Mouse (Mus musculus) neural tube, embryonic 11.5 days (tissue): ENCODE measurements around the gene Scgb1b2. TPM values are rescaled to one million over a fixed set of nuclear protein-coding genes. Genes with fewer than 3 reads are reported as not detected.

ENCODE experiments used
- ATAC-seq: fragments of 200-750 bp; cut with Nextera tagmentation; 2 replicates; pipeline ENCODE4 v1.8.0; 2017; ENCODE audit warnings: moderate number of reproducible peaks, mild to moderate bottlenecking, moderate TSS enrichment, moderate library complexity; ENCODE audit not compliant: insufficient read depth, low FRiP score, low TSS enrichment
- DNase-seq: peaks from one replicate; pipeline ENCODE4 v3.0.0-alpha.2; 2015; ENCODE audit warnings: low spot score
- H3K27ac ChIP-seq: fragments of 300-500 bp; sonication (generic); 2 replicates; pipeline ENCODE4 v1.5.1; 2014; ENCODE audit warnings: low read depth, mild to moderate bottlenecking, low read length
- H3K27me3 ChIP-seq: fragments of 300-500 bp; sonication (generic); 2 replicates; pipeline ENCODE4 v1.6.1; 2014; ENCODE audit warnings: mild to moderate bottlenecking, low read length, mixed read lengths; ENCODE audit not compliant: control insufficient read depth, insufficient read depth
- H3K36me3 ChIP-seq: fragments of 300-500 bp; sonication (generic); 2 replicates; pipeline ENCODE4 v1.6.1; 2014; ENCODE audit warnings: mild to moderate bottlenecking, low read length, moderate library complexity, mixed read lengths; ENCODE audit not compliant: control insufficient read depth, insufficient read depth
- H3K4me1 ChIP-seq: fragments of 300-500 bp; sonication (generic); 2 replicates; pipeline ENCODE4 v1.6.1; 2014; ENCODE audit warnings: low read length, mixed read lengths; ENCODE audit not compliant: control insufficient read depth, insufficient read depth
- H3K4me2 ChIP-seq: fragments of 300-500 bp; sonication (generic); 2 replicates; pipeline ENCODE4 v1.6.1; 2014; ENCODE audit warnings: low read depth, mild to moderate bottlenecking, moderate library complexity
- H3K4me3 ChIP-seq: fragments of 300-500 bp; sonication (generic); 2 replicates; pipeline ENCODE4 v1.5.1; 2014; ENCODE audit warnings: low read depth, low read length
- H3K9ac ChIP-seq: fragments of 300-500 bp; sonication (generic); 2 replicates; pipeline ENCODE4 v1.6.1; 2014; ENCODE audit warnings: mild to moderate bottlenecking, low read length
- H3K9me3 ChIP-seq: fragments of 300-500 bp; sonication (generic); 2 replicates; pipeline ENCODE4 v1.6.1; 2016; ENCODE audit warnings: low read length; ENCODE audit not compliant: control insufficient read depth
- WGBS: fragments of 180-500 bp; shearing (Covaris S2); extraction: QIAGEN DNeasy Blood & Tissue Kit; methylation state at CpG from one replicate; pipeline ENCODE4 v1.1.7; 2014; 5-methylcytosine and 5-hydroxymethylcytosine counted together
- polyA plus RNA-seq: library from polyadenylated mRNA; unstranded; fragments of >200 nt; fragmentation: Nextera tagmentation; extraction: Ambion mirVana; gene quantifications from 2 replicates; pipeline ENCODE4 v1.2.1, GENCODE M21; 2014

Scgb1b2 gene
- not detected in 2 replicates for polyA plus RNA-seq

GRCm38 (mm10) chr7:31291721-31292120 lies at the start of gene Scgb1b2:
Scgb1b2 (minus strand) TSS chr7:31291821.
- H3K36me3 ChIP-seq, result no peaks in the 10 kb centered on the region
- H3K4me1 ChIP-seq, result no peaks in the 10 kb centered on the region
- H3K4me3 ChIP-seq, result no peak within 1 kb of the TSS
- DNase-seq (no peak), ATAC-seq (no peak)
- H3K27me3 ChIP-seq, result no peaks in the 10 kb centered on the region
- WGBS, result 84% methylated on average over 3 of the region's 3 CpGs
- H3K4me2 ChIP-seq, result no peak within 1 kb of the TSS
- no peak within 1 kb of the TSS for H3K9ac ChIP-seq
- no peak within 1 kb of the TSS for H3K27ac ChIP-seq
- H3K9me3 ChIP-seq, result peaks cover 8% of the 10 kb centered on the region; the same call in 1 of the 2 replicates

GRCm38 (mm10) chr7:31290208-31290607 lies 1.4 kb downstream of the Scgb1b2 start, which contains the start of gene Scgb2b2:
Scgb2b2 (plus strand) TSS chr7:31290508.
- peaks cover 8% of the 10 kb centered on the region; the same call in 1 of the 2 replicates for H3K9me3 ChIP-seq
- no peaks in the 10 kb centered on the region for H3K27me3 ChIP-seq
- H3K36me3 ChIP-seq, result no peaks in the 10 kb centered on the region
- WGBS, result 88% methylated on average over 5 of the region's 5 CpGs
- ATAC-seq (no peak), DNase-seq (no peak)
- no peak within 1 kb of the TSS for H3K4me2 ChIP-seq
- no peak within 1 kb of the TSS for H3K27ac ChIP-seq
- no peaks in the 10 kb centered on the region for H3K4me1 ChIP-seq
- H3K9ac ChIP-seq, result no peak within 1 kb of the TSS
- no peak within 1 kb of the TSS for H3K4me3 ChIP-seq

Other genes starting within 250 kb of the Scgb1b2 start
- 16.2 and 17.3 TPM in 2 replicates for gene Fxyd5, start 249.3 kb downstream of the Scgb1b2 start, polyA plus RNA-seq
- 30.5 and 36.5 TPM in 2 replicates for gene Fxyd7, start 240.4 kb downstream of the Scgb1b2 start, polyA plus RNA-seq
- 17.0 and 21.8 TPM in 2 replicates for gene Fxyd1, start 234.6 kb downstream of the Scgb1b2 start, polyA plus RNA-seq
- 4.6 and 4.9 TPM in 2 replicates for gene Lgi4, start 232.5 kb downstream of the Scgb1b2 start, polyA plus RNA-seq
- gene Fxyd3, start 215.1 kb downstream of the Scgb1b2 start, polyA plus RNA-seq, result 6.0 and 7.7 TPM in 2 replicates
- 1.6 TPM in 2 replicates for gene Hpn, start 176.5 kb downstream of the Scgb1b2 start, polyA plus RNA-seq
- 0.65 and 0.94 TPM in 2 replicates for gene Scn1b, start 164.8 kb downstream of the Scgb1b2 start, polyA plus RNA-seq
- 144 and 159 TPM in 2 replicates for gene Gramd1a, start 135.9 kb downstream of the Scgb1b2 start, polyA plus RNA-seq
- gene Scgb2b2, start 1.3 kb downstream of the Scgb1b2 start, polyA plus RNA-seq, result not detected in 2 replicates
- not detected in 2 replicates for gene Scgb2b3, start 70.3 kb upstream of the Scgb1b2 start, polyA plus RNA-seq
- gene Scgb1b3, start 83.8 kb upstream of the Scgb1b2 start, polyA plus RNA-seq, result not detected in 2 replicates